Mouse (Mus musculus) kidney, adult 2 months (tissue): ENCODE results near the gene Smc5. TPM values are rescaled to one million over a fixed set of nuclear protein-coding genes. Genes with fewer than 3 reads are reported as not detected.

Source experiments
- DNase-seq: peaks from one replicate; pipeline ENCODE4 v3.0.0; 2021
- H3K27ac ChIP-seq: fragments of 200-500 bp; 2 replicates; pipeline ENCODE4 v1.5.1; 2012; ENCODE audit warnings: low read depth, low read length, control low read depth, inconsistent platforms; ENCODE audit not compliant: insufficient read depth
- H3K27me3 ChIP-seq: fragments of 200-500 bp; replicated peaks from 2 replicates; pipeline ENCODE4 v1.6.1; 2012; ENCODE audit warnings: mild to moderate bottlenecking, moderate library complexity, low read length, inconsistent platforms; ENCODE audit not compliant: control insufficient read depth, insufficient read depth
- H3K36me3 ChIP-seq: fragments of 200-500 bp; 2 replicates; pipeline ENCODE4 v1.6.1; 2012; ENCODE audit warnings: mild to moderate bottlenecking, moderate library complexity, low read length, inconsistent platforms; ENCODE audit not compliant: control insufficient read depth, insufficient read depth
- H3K4me1 ChIP-seq: fragments of 200-500 bp; 2 replicates; pipeline ENCODE4 v1.6.1; 2011; ENCODE audit warnings: low read length; ENCODE audit not compliant: control insufficient read depth, insufficient read depth
- H3K4me3 ChIP-seq: fragments of 200-500 bp; 2 replicates; pipeline ENCODE4 v1.5.1; 2011; ENCODE audit warnings: mild to moderate bottlenecking, low read depth, low read length, control low read depth; ENCODE audit not compliant: insufficient read depth
- CTCF ChIP-seq: fragments of 200-500 bp; conservative IDR thresholded peaks from 2 replicates; pipeline ENCODE4 v1.5.1; 2011; ENCODE audit warnings: low read depth, mild to moderate bottlenecking, control low read depth, low read length, moderate library complexity, mixed read lengths; ENCODE audit not compliant: insufficient read depth, insufficient read length
- POLR2A ChIP-seq: fragments of 200-500 bp; IDR thresholded peaks from one replicate; pipeline ENCODE4 v1.6.1; 2011; ENCODE audit warnings: low read depth, low read length, control low read depth
- whole genome bisulfite sequencing: fragments of 180-500 bp; shearing (Covaris S2); methylation state at CpG from one replicate; pipeline ENCODE4 v1.1.7; 2018; 5-methylcytosine and 5-hydroxymethylcytosine counted together
- polyA plus RNA-seq: library from polyadenylated mRNA; depleted of rRNA; stranded (reverse); fragments of >200 nt; gene quantifications from 2 replicates; pipeline ENCODE4 v1.2.3, GENCODE M21; 2012; rRNA removed

Smc5 gene
- polyA plus RNA-seq, 1 experiment: 3.3 TPM

DNA sequence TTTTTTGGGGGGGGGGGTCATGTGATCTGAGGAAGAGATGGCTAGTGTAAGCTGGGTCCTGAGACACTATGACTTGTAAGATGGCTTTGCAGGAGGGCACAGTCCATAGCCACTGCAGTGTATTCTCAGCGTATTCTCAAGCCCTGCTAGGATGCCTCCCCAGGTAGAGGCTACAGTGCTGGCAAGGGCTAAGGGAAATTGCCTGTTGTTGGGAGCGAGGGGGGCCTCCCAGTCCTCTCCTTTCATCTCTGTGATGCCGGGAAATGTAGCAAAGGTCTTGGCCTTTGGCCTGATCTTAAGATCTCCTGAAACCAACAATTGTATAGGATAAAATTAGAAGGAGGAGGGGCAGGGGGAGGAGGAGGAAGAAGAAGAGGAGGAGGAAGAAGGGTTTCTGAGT lies 110.3 kb downstream of the Smc5 start:
- Histone ChIP-seq H3K4me1 (peaks cover 51% of the 10 kb centered on the region), H3K27me3 (no peaks in the 10 kb centered on the region), H3K27ac (no peak overlapping the region), H3K4me3 (no peak overlapping the region), H3K36me3 (no peaks in the 10 kb centered on the region; the same call in 1 of the 2 replicates)
- TF ChIP-seq CTCF: no peak
- TF ChIP-seq POLR2A: no peak
- 39% methylated on average over 3 of the region's 3 CpGs for WGBS
- no peak for DNase-seq

DNA sequence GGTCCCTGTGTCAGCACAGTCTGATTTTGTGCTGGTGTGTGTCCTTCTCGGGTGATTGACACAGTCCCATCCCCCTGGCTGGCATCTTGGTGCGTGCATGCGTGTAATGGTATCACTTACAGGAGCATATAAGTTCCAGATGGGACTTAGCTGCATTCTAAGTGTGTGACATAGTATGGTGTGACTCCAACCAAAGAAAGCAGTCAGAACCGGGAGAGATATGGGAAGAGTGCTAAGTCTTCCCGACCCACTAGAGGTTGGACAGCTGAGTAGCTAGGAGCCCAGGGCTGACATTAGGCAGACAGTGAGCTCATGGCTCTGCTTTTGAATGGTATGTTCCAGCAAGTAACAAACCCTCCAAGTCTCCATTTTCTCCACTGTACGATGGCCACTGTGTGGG lies 110.8 kb downstream of the Smc5 start:
- Histone ChIP-seq H3K36me3 (no peaks in the 10 kb centered on the region; the same call in 1 of the 2 replicates), H3K27me3 (no peaks in the 10 kb centered on the region), H3K27ac (no peak overlapping the region), H3K4me1 (peaks cover 51% of the 10 kb centered on the region), H3K4me3 (no peak overlapping the region)
- WGBS: 63% methylated on average over 6 of the region's 6 CpGs
- TF ChIP-seq POLR2A: no peak
- TF ChIP-seq CTCF: no peak
- DNase-seq: no peak

- TF ChIP-seq CTCF: no peak
- TF ChIP-seq POLR2A: no peak
- no peaks in the 10 kb centered on the region; the same call in 1 of the 2 replicates for H3K36me3 ChIP-seq
- DNase-seq: no peak
- H3K27me3 ChIP-seq: no peaks in the 10 kb centered on the region
- H3K4me1 ChIP-seq: peaks cover 51% of the 10 kb centered on the region
- H3K4me3 ChIP-seq: no peak overlapping the region
- WGBS: 31% methylated on average over 8 of the region's 8 CpGs
- no peak overlapping the region for H3K27ac ChIP-seq
These were observed 111.3 kb downstream of the Smc5 start for GRCm38 (mm10) chr19:23162387-23162809.

- peak; percentile 55 for DNase-seq
- Histone ChIP-seq H3K4me1 (peaks cover 51% of the 10 kb centered on the region), H3K4me3 (no peak overlapping the region), H3K27me3 (no peaks in the 10 kb centered on the region), H3K36me3 (no peaks in the 10 kb centered on the region), H3K27ac (peak overlapping the region; percentile 12)
- TF ChIP-seq CTCF: no peak
- TF ChIP-seq POLR2A: no peak
- WGBS: 33% methylated on average over 10 of the region's 10 CpGs
These were observed 113.8 kb downstream of the Smc5 start for GRCm38 (mm10) chr19:23159780-23160395.

Other genes with a start within 250 kb of the Smc5 start
- 59.3 and 62.3 TPM in 2 replicates for gene Klf9, start 132.7 kb downstream of the Smc5 start, polyA plus RNA-seq
- 0.95 and 1.0 TPM in 2 replicates for gene Mamdc2, start 174.5 kb upstream of the Smc5 start, polyA plus RNA-seq